Mouse (Mus musculus) ES-E14 (cell line): ENCODE results near the gene Pafah1b3.

ENCODE experiments used
- HCFC1 ChIP-seq: IDR thresholded peaks from 2 replicates; pipeline ENCODE4 v1.6.1; 2012; ENCODE audit warnings: low read length, inconsistent platforms, borderline replicate concordance; ENCODE audit not compliant: insufficient read depth
- MAFK ChIP-seq: IDR thresholded peaks from 2 replicates; pipeline ENCODE4 v1.6.1; 2014; ENCODE audit warnings: mild to moderate bottlenecking, low read depth, low read length, inconsistent platforms; ENCODE audit not compliant: insufficient read depth
- ZC3H11A ChIP-seq: IDR thresholded peaks from 2 replicates; pipeline ENCODE4 v1.6.1; 2012; ENCODE audit warnings: low read depth, mild to moderate bottlenecking, inconsistent platforms, low read length, borderline replicate concordance
- ZNF384 ChIP-seq: IDR thresholded peaks from 2 replicates; pipeline ENCODE4 v1.6.1; 2012; ENCODE audit warnings: low read depth, low read length, inconsistent platforms

- no peak for TF ChIP-seq HCFC1
- TF ChIP-seq ZNF384 = no peak
- TF ChIP-seq MAFK = no peak
- TF ChIP-seq ZC3H11A = no peak
Measured at GRCm38 (mm10) chr7:25288721-25289120, 9.1 kb downstream of the Pafah1b3 start.
